Mouse (Mus musculus) bone marrow macrophage, adult 2 months (primary cell): Measurements from ENCODE around the gene Atp2c2.

Source experiments
- CTCF ChIP-seq: IDR thresholded peaks from 2 replicates; pipeline ENCODE4 v1.5.1; 2012; ENCODE audit warnings: low read depth, mild to moderate bottlenecking, low read length, moderate library complexity
- POLR2A ChIP-seq: IDR thresholded peaks from 2 replicates; pipeline ENCODE4 v1.6.1; 2012; ENCODE audit warnings: mild to moderate bottlenecking, low read depth, low read length, borderline replicate concordance

GRCm38 (mm10) chr8:119656709-119657464, 42.9 kb upstream of the Atp2c2 start:
- TF ChIP-seq CTCF (peak; percentile 34), POLR2A (no peak)
